Mouse (Mus musculus): Measurements from ENCODE around the gene Snx20.

GRCm38 (mm10) chr8:88638908-88639307 is 3.0 kb upstream of the Snx20 start:
- no peak for TF ChIP-seq EP300 (IDR thresholded peaks at IDR 0.05; ENCODE audit: low read depth)
- no peak for TF ChIP-seq CTCF (IDR thresholded peaks at IDR 0.05; ENCODE audit: low read depth)

All from heart, postnatal 0 days (tissue).